ENCODE assay signal across 8 mouse cellular contexts in genomic region chr1:79711147-79712126, GRCm38 (mm10). TPM values are rescaled to one million over a fixed set of nuclear protein-coding genes. Genes with fewer than 3 reads are reported as not detected.
DNase-seq lines count a peak whose midpoint lies in the region; ATAC-seq and TF ChIP-seq lines count a peak whose summit lies in the region.

No protein-coding gene starts in this region.

- no peak for TF ChIP-seq POLR2A in kidney, adult 2 months (IDR thresholded peaks at IDR 0.05; ENCODE audit: low read depth, low read length)

- 52% methylated on average over 18 of the region's 18 CpGs for WGBS in kidney, adult 2 months

- TF ChIP-seq CTCF in kidney, adult 2 months (conservative IDR thresholded peaks at IDR 0.05; ENCODE audit: insufficient read depth, insufficient read length, low read depth, low read length): no peak

- peaks cover 20% of the 10 kb centered on the region for H3K4me1 ChIP-seq in kidney, adult 2 months (ENCODE audit: control insufficient read depth, insufficient read depth, low read length)

- peak; percentile 50 for DNase-seq in kidney, adult 2 months
- DNase-seq in kidney, adult 18-20 months: no peak
- DNase-seq in induced T-regulatory cell, adult 2 months (ENCODE audit: low read depth): peak; percentile 57
- no peak for DNase-seq in layer of hippocampus, postnatal 36 days
- DNase-seq in retina, embryonic 14.5 days (ENCODE audit: low spot score): no peak
- DNase-seq in urinary bladder, postnatal 10 days (ENCODE audit: low spot score): no peak

- ATAC-seq in activated CD4-positive, CD25-positive, alpha-beta regulatory T cell, adult 4 months: peak; percentile 90
- ATAC-seq in megakaryocyte progenitor cell, adult 5-6 weeks (replicated peaks; ENCODE audit: poor library complexity): peak; percentile 88

- peak overlapping the region; percentile 68 for H3K27ac ChIP-seq in kidney, adult 2 months (ENCODE audit: insufficient read depth, low read depth, low read length)

- H3K27me3 ChIP-seq in kidney, adult 2 months (replicated peaks; ENCODE audit: control insufficient read depth, insufficient read depth, low read length): no peaks in the 10 kb centered on the region

- H3K36me3 ChIP-seq in kidney, adult 2 months (ENCODE audit: control insufficient read depth, insufficient read depth, low read length): peaks cover 2% of the 10 kb centered on the region; the same call in 1 of the 2 replicates

- no peak overlapping the region for H3K4me3 ChIP-seq in kidney, adult 2 months (ENCODE audit: insufficient read depth, low read depth, low read length)

RNA-seq across cellular contexts. Expression of gene Ap1s3, which starts 39.7 kb away (rescaled TPM):
- 30.3 and 43.7 TPM in 2 replicates for polyA plus RNA-seq in kidney, adult 2 months (2012; rRNA removed)
- polyA plus RNA-seq in activated CD4-positive, CD25-positive, alpha-beta regulatory T cell, adult 4 months (2017; shearing (Covaris generic)): 1 to 10 TPM; 2.6 to 3.5 TPM
- total RNA-seq in megakaryocyte progenitor cell, adult 5-6 weeks (2015): 16.8 and 19.7 TPM in 2 replicates
- 2.5 and 4.6 TPM in 2 replicates for total RNA-seq in megakaryocyte progenitor cell, adult 5-6 weeks (2017)
- 1 to 10 TPM; 2.0 to 2.4 TPM for total RNA-seq in layer of hippocampus, postnatal 36 days (2021)

Comparison
In these comparisons a context has a peak if more than half of its experiments do, and no peak if none do; other contexts are left out.
1. DNase-seq: peak in kidney, adult 2 months (single experiment) and induced T-regulatory cell, adult 2 months (single experiment); none in kidney, adult 18-20 months (single experiment), layer of hippocampus, postnatal 36 days (0 of 2), retina, embryonic 14.5 days (single experiment) and urinary bladder, postnatal 10 days (single experiment).